Mouse (Mus musculus) lung, postnatal 0 days (tissue): Measurements from ENCODE around the gene Dennd2c. TPM values are rescaled to one million over a fixed set of nuclear protein-coding genes. Genes with fewer than 3 reads are reported as not detected.

Experiments used
- ATAC-seq: fragments of 200-750 bp; cut with Nextera tagmentation; 2 replicates; pipeline ENCODE4 v1.8.0; 2017; ENCODE audit warnings: moderate library complexity
- DNase-seq: peaks from one replicate; pipeline ENCODE4 v3.0.0-alpha.2; 2016; ENCODE audit warnings: low spot score
- H3K27ac ChIP-seq: fragments of 300-500 bp; sonication (generic); 2 replicates; pipeline ENCODE4 v1.5.1; 2014; ENCODE audit warnings: antibody characterized with exemption, mild to moderate bottlenecking, low read length, mixed read lengths
- H3K27me3 ChIP-seq: fragments of 300-500 bp; sonication (generic); replicated peaks from 2 replicates; pipeline ENCODE4 v1.6.1; 2014; ENCODE audit warnings: low read length, mixed read lengths; ENCODE audit not compliant: insufficient read depth
- H3K36me3 ChIP-seq: fragments of 300-500 bp; sonication (generic); 2 replicates; pipeline ENCODE4 v1.6.1; 2014; ENCODE audit warnings: low read length, mixed read lengths; ENCODE audit not compliant: insufficient read depth
- H3K4me1 ChIP-seq: fragments of 300-500 bp; sonication (generic); 2 replicates; pipeline ENCODE4 v1.6.1; 2014; ENCODE audit warnings: antibody characterized with exemption, low read depth, low read length, mixed read lengths; ENCODE audit not compliant: insufficient read depth
- H3K4me2 ChIP-seq: fragments of 300-500 bp; sonication (generic); replicated peaks from 2 replicates; pipeline ENCODE4 v1.6.1; 2014; ENCODE audit warnings: low read depth, mild to moderate bottlenecking, low read length, moderate library complexity, mixed read lengths
- H3K4me3 ChIP-seq: fragments of 300-500 bp; sonication (generic); 2 replicates; pipeline ENCODE4 v1.5.1; 2014; ENCODE audit warnings: low read depth, low read length
- H3K9ac ChIP-seq: fragments of 300-500 bp; sonication (generic); replicated peaks from 2 replicates; pipeline ENCODE4 v1.6.1; 2014; ENCODE audit warnings: low read depth, mild to moderate bottlenecking
- H3K9me3 ChIP-seq: fragments of 300-500 bp; sonication (generic); 2 replicates; pipeline ENCODE4 v1.6.1; 2016; ENCODE audit warnings: low read length, mixed read lengths
- CTCF ChIP-seq: IDR thresholded peaks from 2 replicates; pipeline ENCODE4 v1.5.1; 2016; ENCODE audit warnings: antibody characterized with exemption, mild to moderate bottlenecking
- EP300 ChIP-seq: IDR thresholded peaks from 2 replicates; pipeline ENCODE4 v1.6.1; 2016; ENCODE audit warnings: antibody characterized with exemption, mild to moderate bottlenecking, control low read depth
- WGBS: fragments of 180-500 bp; shearing (Covaris S2); extraction: QIAGEN DNeasy Blood & Tissue Kit; methylation state at CpG from one replicate; pipeline ENCODE4 v1.1.7; 2014; 5-methylcytosine and 5-hydroxymethylcytosine counted together
- polyA plus RNA-seq: library from polyadenylated mRNA; unstranded; fragments of >200 nt; fragmentation: Nextera tagmentation; extraction: Ambion mirVana; gene quantifications from 2 replicates; pipeline ENCODE4 v1.2.1, GENCODE M21; 2015

Gene Dennd2c
- polyA plus RNA-seq: 3.4 and 3.5 TPM in 2 replicates

- DNase-seq (peak; percentile 96), ATAC-seq (peak; percentile 99)
- no peaks in the 10 kb centered on the region; the same call in 1 of the 2 replicates for H3K4me1 ChIP-seq
- no peaks in the 10 kb centered on the region for H3K9me3 ChIP-seq
- WGBS: 1% methylated on average over 69 of the region's 72 CpGs
- peak within 1 kb of the TSS; percentile 48 for H3K9ac ChIP-seq
- peak within 1 kb of the TSS; percentile 83 for H3K27ac ChIP-seq
- peak within 1 kb of the TSS; percentile 72 for H3K4me3 ChIP-seq
- no peaks in the 10 kb centered on the region for H3K27me3 ChIP-seq
- TF ChIP-seq CTCF (no peak), EP300 (no peak)
- H3K4me2 ChIP-seq: peak within 1 kb of the TSS; percentile 89
- H3K36me3 ChIP-seq: no peaks in the 10 kb centered on the region
Observed at GRCm38 (mm10) chr3:103102454-103103390, at the start of gene Dennd2c. Gene Dennd2c (plus strand): TSS chr3:103102604.

GRCm38 (mm10) chr3:103056016-103056595, 46.3 kb upstream of the Dennd2c start:
- Histone ChIP-seq H3K4me1 (peaks cover 3% of the 10 kb centered on the region; the same call in 1 of the 2 replicates), H3K9me3 (no peaks in the 10 kb centered on the region), H3K27me3 (no peaks in the 10 kb centered on the region), H3K9ac (no peak overlapping the region), H3K36me3 (peaks cover 18% of the 10 kb centered on the region), H3K27ac (no peak overlapping the region), H3K4me2 (no peak overlapping the region), H3K4me3 (no peak overlapping the region)
- WGBS: 86% methylated on average over 5 of the region's 5 CpGs
- no peak for DNase-seq
- ATAC-seq: no peak
- TF ChIP-seq EP300 (no peak), CTCF (no peak)

- DNase-seq (no peak), ATAC-seq (peak; percentile 16)
- Histone ChIP-seq H3K4me1 (peaks cover 3% of the 10 kb centered on the region; the same call in 1 of the 2 replicates), H3K4me3 (peak overlapping the region; percentile 84), H3K9ac (no peak overlapping the region), H3K4me2 (peak overlapping the region; percentile 59), H3K27ac (peak overlapping the region; percentile 97), H3K27me3 (no peaks in the 10 kb centered on the region), H3K36me3 (peaks cover 29% of the 10 kb centered on the region), H3K9me3 (no peaks in the 10 kb centered on the region)
- TF ChIP-seq EP300: no peak
- TF ChIP-seq CTCF: no peak
- WGBS: 3% methylated on average over 10 of the region's 10 CpGs
Observed at GRCm38 (mm10) chr3:103057752-103058151, 44.7 kb upstream of the Dennd2c start.

GRCm38 (mm10) chr3:103058207-103059157, 43.9 kb upstream of the Dennd2c start, which contains the start of gene Nras:
Gene Nras (plus strand): TSS chr3:103058285.
- H3K4me3 ChIP-seq: peak within 1 kb of the TSS; percentile 84
- H3K9ac ChIP-seq: peak within 1 kb of the TSS; percentile 95
- peak; percentile 99 for ATAC-seq
- WGBS: 2% methylated on average over 46 of the region's 46 CpGs
- peaks cover 33% of the 10 kb centered on the region for H3K36me3 ChIP-seq
- H3K9me3 ChIP-seq: no peaks in the 10 kb centered on the region
- H3K27ac ChIP-seq: peak within 1 kb of the TSS; percentile 97
- peak; percentile 96 for DNase-seq
- TF ChIP-seq CTCF (no peak), EP300 (peak; percentile 80)
- H3K27me3 ChIP-seq: no peaks in the 10 kb centered on the region
- peaks cover 3% of the 10 kb centered on the region; the same call in 1 of the 2 replicates for H3K4me1 ChIP-seq
- H3K4me2 ChIP-seq: peak within 1 kb of the TSS; percentile 59

GRCm38 (mm10) chr3:103066927-103067326, 35.5 kb upstream of the Dennd2c start:
- Histone ChIP-seq H3K4me2 (no peak overlapping the region), H3K9me3 (no peaks in the 10 kb centered on the region), H3K9ac (no peak overlapping the region), H3K4me3 (no peak overlapping the region), H3K36me3 (peaks cover 44% of the 10 kb centered on the region), H3K27ac (no peak overlapping the region), H3K4me1 (no peaks in the 10 kb centered on the region), H3K27me3 (no peaks in the 10 kb centered on the region)
- whole genome bisulfite sequencing: 82% methylated on average over 8 of the region's 8 CpGs
- ATAC-seq: no peak
- TF ChIP-seq CTCF (no peak), EP300 (no peak)
- DNase-seq: no peak
